Mouse (Mus musculus) limb, embryonic 14.5 days (tissue): Measurements from ENCODE around the gene Adam19. TPM values are rescaled to one million over a fixed set of nuclear protein-coding genes. Genes with fewer than 3 reads are reported as not detected.

Experiments
- ATAC-seq: fragments of 200-750 bp; cut with Nextera tagmentation; 2 replicates; pipeline ENCODE4 v1.8.0; 2017; ENCODE audit warnings: low read depth, moderate number of reproducible peaks, moderate TSS enrichment; ENCODE audit not compliant: low FRiP score
- DNase-seq: peaks from one replicate; pipeline ENCODE4 v3.0.0-alpha.2; 2015; ENCODE audit warnings: low spot score
- H3K27ac ChIP-seq: fragments of 300-500 bp; sonication (generic); replicated peaks from 2 replicates; pipeline ENCODE4 v1.5.1; 2014; ENCODE audit warnings: low read depth, mild to moderate bottlenecking, low read length, moderate library complexity, mixed read lengths
- H3K27me3 ChIP-seq: fragments of 300-500 bp; sonication (generic); 2 replicates; pipeline ENCODE4 v1.6.1; 2014; ENCODE audit warnings: low read length, mixed read lengths; ENCODE audit not compliant: control insufficient read depth, insufficient read depth
- H3K36me3 ChIP-seq: fragments of 300-500 bp; sonication (generic); 2 replicates; pipeline ENCODE4 v1.6.1; 2014; ENCODE audit warnings: mild to moderate bottlenecking, low read length, moderate library complexity, mixed read lengths; ENCODE audit not compliant: control insufficient read depth, insufficient read depth
- H3K4me1 ChIP-seq: fragments of 300-500 bp; sonication (generic); 2 replicates; pipeline ENCODE4 v1.6.1; 2014; ENCODE audit warnings: antibody characterized with exemption, low read length, mixed read lengths; ENCODE audit not compliant: control insufficient read depth, insufficient read depth
- H3K4me2 ChIP-seq: fragments of 300-500 bp; sonication (generic); replicated peaks from 2 replicates; pipeline ENCODE4 v1.6.1; 2014; ENCODE audit warnings: low read depth, mild to moderate bottlenecking, low read length, moderate library complexity; ENCODE audit not compliant: severe bottlenecking
- H3K4me3 ChIP-seq: fragments of 300-500 bp; sonication (generic); replicated peaks from 2 replicates; pipeline ENCODE4 v1.5.1; 2014; ENCODE audit warnings: low read length
- H3K9ac ChIP-seq: fragments of 300-500 bp; sonication (generic); 2 replicates; pipeline ENCODE4 v1.6.1; 2014; ENCODE audit warnings: mild to moderate bottlenecking, low read depth, low read length, moderate library complexity; ENCODE audit not compliant: severe bottlenecking
- H3K9me3 ChIP-seq: fragments of 300-500 bp; sonication (generic); 2 replicates; pipeline ENCODE4 v1.6.1; 2016; ENCODE audit warnings: low read length; ENCODE audit not compliant: control insufficient read depth
- POLR2A ChIP-seq: fragments of 200-500 bp; IDR thresholded peaks from 2 replicates; pipeline ENCODE4 v1.8.0; 2012; ENCODE audit warnings: inconsistent platforms, mild to moderate bottlenecking, moderate library complexity, borderline replicate concordance; ENCODE audit not compliant: insufficient read depth, insufficient read length; ENCODE audit errors: extremely low read depth
- WGBS: fragments of 180-500 bp; shearing (Covaris S2); extraction: QIAGEN DNeasy Blood & Tissue Kit; methylation state at CpG from one replicate; pipeline ENCODE4 v1.1.7; 2014; 5-methylcytosine and 5-hydroxymethylcytosine counted together
- polyA plus RNA-seq, 2 experiments: library from polyadenylated mRNA; depleted of rRNA in 1 of 2; stranded (reverse) in 1 of 2; unstranded in 1 of 2; fragments of >200 nt; fragmentation: Nextera tagmentation in 1 of 2; extraction: Ambion mirVana in 1 of 2; gene quantifications; 2 replicates each; pipeline versions ENCODE4 v1.2.1 to v1.2.3; 2012 to 2014

The Adam19 gene
- polyA plus RNA-seq (2012; rRNA removed): 29.3 and 34.0 TPM in 2 replicates
- polyA plus RNA-seq (2014; fragmentation: Nextera tagmentation; extraction: Ambion mirVana): 13.3 and 14.3 TPM in 2 replicates

DNA sequence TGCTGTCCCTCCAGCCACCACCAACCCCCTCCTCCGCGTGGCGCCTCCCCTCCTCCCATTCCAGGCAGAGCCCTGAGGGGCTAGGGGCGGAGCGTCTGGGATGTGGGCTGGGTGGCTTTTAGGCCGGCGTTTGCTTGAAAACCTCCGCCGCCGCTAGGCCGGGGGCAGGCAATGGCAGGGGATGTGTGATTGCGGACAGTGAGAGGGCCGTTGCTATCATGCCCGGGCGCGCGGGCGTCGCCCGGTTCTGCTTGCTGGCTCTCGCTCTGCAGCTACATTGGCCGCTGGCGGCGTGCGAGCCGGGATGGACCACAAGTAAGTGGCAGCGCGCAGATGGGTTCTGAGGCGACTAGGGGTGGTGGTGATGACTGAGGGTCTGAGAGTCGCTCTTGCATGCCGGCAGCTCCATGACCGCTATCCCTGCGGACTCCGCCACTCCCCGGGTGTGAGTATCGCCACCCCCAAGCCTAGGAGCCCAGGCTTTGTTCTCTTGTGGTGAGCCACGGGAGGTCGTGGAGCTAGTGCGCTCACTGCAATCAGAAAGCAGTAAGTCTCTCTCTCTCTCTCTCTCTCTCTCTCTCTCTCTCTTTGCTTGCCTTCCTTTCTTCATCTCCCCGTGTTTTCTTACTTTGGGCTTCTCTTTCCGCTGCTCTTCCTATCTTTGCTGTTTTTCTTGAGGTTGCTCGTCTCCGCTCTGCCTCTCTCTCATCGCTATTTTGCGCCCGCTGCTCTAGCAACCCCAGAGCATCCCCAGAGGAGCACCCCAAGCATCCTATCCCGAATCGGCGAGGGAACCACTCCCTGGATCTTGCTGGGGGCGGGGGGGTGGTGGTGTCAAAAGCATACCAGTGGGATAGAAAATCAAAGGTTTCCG is at the start of gene Adam19:
Adam19 (plus strand) TSS at position 97 of the 874 bp plus-strand sequence.
- Histone ChIP-seq H3K9ac (peak within 1 kb of the TSS; percentile 89), H3K4me3 (peak within 1 kb of the TSS; percentile 75), H3K4me2 (peak within 1 kb of the TSS; percentile 73), H3K4me1 (peaks cover 10% of the 10 kb centered on the region), H3K27ac (peak within 1 kb of the TSS; percentile 82), H3K27me3 (no peaks in the 10 kb centered on the region), H3K9me3 (no peaks in the 10 kb centered on the region), H3K36me3 (no peaks in the 10 kb centered on the region)
- peak; percentile 93; the same call in 1 of the 2 replicates for TF ChIP-seq POLR2A
- peak; percentile 78 for DNase-seq
- whole genome bisulfite sequencing: under 1% methylated on average over 47 of the region's 51 CpGs
- peak; percentile 87 for ATAC-seq

DNA sequence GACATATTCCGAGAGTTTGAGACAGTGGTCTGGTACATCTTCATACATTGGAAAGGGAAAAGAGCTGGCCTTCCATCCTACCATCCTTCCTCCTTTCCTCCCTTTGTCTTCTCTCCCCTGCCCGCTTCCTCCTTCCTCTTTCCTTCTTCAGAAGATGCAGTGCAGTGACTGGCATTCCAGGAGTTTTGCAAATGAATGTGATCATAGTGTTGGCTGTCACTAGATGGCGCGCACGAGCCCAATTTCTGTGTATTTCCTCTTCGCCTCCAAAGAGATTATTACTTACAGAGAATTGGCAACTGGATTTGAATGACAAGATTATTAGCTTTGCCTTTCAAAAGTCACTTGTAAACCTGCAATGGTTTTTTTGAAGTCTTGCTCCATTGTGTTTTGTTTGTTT is 39.7 kb upstream of the Adam19 start:
- Histone ChIP-seq H3K4me3 (no peak overlapping the region), H3K9ac (no peak overlapping the region), H3K4me1 (no peaks in the 10 kb centered on the region), H3K36me3 (no peaks in the 10 kb centered on the region), H3K4me2 (no peak overlapping the region), H3K9me3 (no peaks in the 10 kb centered on the region), H3K27ac (no peak overlapping the region), H3K27me3 (no peaks in the 10 kb centered on the region)
- DNase-seq: peak; percentile 78
- 16% methylated on average over 6 of the region's 6 CpGs for WGBS
- ATAC-seq: no peak
- no peak for TF ChIP-seq POLR2A

DNA sequence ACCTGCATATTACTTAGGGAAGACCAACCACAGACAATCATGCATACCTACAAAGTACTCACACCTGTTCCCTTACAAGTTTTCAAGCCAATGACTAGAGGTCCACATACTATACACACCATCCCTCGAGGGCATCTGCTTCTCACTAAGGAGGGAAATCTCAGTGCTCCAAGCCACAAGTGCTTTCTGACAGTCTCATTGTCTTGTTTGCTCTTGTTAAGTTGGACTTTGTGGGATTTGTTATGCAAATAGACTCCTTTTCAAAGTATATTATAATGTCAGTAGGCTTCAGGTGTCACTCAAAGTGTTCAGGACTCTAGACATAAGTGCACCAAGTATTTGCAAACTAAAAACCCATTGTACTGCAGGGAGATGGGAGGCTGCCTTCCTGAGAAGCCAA is 35.5 kb upstream of the Adam19 start:
- no peak for TF ChIP-seq POLR2A
- H3K4me1 ChIP-seq: no peaks in the 10 kb centered on the region
- WGBS: 65% methylated on average over 1 of the region's 1 CpGs

DNA sequence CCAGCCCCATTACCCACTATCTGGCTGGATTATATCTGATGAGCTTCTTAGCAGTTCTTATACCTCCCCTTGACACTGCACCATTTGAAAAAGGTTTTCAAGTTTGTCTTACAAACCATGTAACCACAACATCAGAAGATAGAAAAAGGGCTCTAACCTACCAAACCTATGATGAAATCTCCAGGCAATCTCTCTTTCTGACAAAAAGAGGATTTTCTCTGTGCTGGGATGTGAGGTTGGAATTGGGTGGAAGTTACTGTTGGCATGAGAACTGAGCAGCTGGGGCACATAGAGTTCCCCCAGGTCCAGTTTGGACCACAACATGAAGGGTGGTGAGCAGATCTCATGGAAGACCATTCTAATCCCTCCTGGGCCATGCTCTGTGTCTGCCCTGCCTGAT is 33.9 kb upstream of the Adam19 start:
- no peak overlapping the region for H3K27ac ChIP-seq
- DNase-seq (no peak), ATAC-seq (no peak)
- H3K27me3 ChIP-seq: no peaks in the 10 kb centered on the region
- H3K9ac ChIP-seq: no peak overlapping the region
- no peak for TF ChIP-seq POLR2A
- no peak overlapping the region for H3K4me3 ChIP-seq
- no peak overlapping the region for H3K4me2 ChIP-seq
- no peaks in the 10 kb centered on the region for H3K4me1 ChIP-seq
- H3K9me3 ChIP-seq: no peaks in the 10 kb centered on the region
- no peaks in the 10 kb centered on the region for H3K36me3 ChIP-seq

More for the DNA sequence above, 35.5 kb upstream of the Adam19 start:
- no peak for DNase-seq
- Histone ChIP-seq H3K4me3 (no peak overlapping the region), H3K9ac (no peak overlapping the region), H3K27me3 (no peaks in the 10 kb centered on the region), H3K36me3 (no peaks in the 10 kb centered on the region), H3K9me3 (no peaks in the 10 kb centered on the region), H3K27ac (no peak overlapping the region), H3K4me2 (no peak overlapping the region)
- ATAC-seq: no peak

DNA sequence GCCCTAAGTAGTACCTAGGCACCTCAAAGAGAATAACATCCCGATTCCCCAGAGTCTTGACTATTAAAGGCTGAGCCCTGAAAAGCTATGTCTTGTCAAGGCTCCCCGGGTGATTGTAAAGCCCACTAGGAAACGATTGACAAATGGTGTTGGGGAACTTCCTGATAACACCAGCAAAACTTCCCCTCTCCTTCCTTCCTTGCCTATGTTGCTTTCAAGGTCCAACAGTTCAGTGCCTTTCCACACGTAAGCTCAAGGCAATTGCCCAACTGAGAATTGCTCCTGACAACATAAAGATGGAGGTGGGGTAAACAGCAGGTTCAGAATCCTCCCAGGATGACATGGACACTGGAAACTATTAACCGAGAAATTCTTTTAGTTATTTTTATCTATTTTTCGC is 32.8 kb upstream of the Adam19 start:
- DNase-seq (no peak), ATAC-seq (no peak)
- Histone ChIP-seq H3K4me2 (no peak overlapping the region), H3K36me3 (no peaks in the 10 kb centered on the region), H3K9me3 (no peaks in the 10 kb centered on the region), H3K27ac (no peak overlapping the region), H3K4me3 (no peak overlapping the region), H3K27me3 (no peaks in the 10 kb centered on the region), H3K4me1 (no peaks in the 10 kb centered on the region), H3K9ac (no peak overlapping the region)
- 83% methylated on average over 6 of the region's 6 CpGs for WGBS
- no peak for TF ChIP-seq POLR2A
